Mouse (Mus musculus): ENCODE data around the gene Tbc1d10b. TPM values are rescaled to one million over a fixed set of nuclear protein-coding genes. Genes with fewer than 3 reads are reported as not detected.

Gene Tbc1d10b
- polyA plus RNA-seq, 1 experiment from 2014 or later, result 47.2 TPM

DNA sequence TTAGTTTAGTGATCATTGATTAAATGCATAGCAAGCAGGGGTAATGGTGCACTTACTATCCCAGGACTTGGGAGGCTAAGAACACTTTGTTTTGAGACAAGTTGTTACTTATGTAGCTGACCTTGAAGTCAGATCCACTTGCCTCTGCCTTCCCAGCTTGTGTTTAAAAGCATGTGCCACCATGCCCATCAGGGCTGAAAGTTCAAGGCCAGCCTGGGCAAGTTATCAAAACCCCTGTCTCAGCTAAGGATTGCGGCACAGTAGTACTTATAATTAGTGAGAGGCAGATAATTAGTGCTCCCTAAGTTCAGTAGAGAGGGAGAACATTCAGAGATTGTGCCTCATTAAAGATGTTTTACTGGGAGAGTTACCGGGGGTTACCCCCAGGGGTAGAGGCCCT is 26.5 kb upstream of the Tbc1d10b start:
- no peak overlapping the region for H3K9ac ChIP-seq
- 91% methylated on average over 2 of the region's 2 CpGs for WGBS
- ATAC-seq (ENCODE audit: low FRiP score), result no peak
- H3K4me2 ChIP-seq (replicated peaks), result peak overlapping the region; percentile 57
- no peaks in the 10 kb centered on the region for H3K9me3 ChIP-seq (replicated peaks)
- peaks cover 30% of the 10 kb centered on the region for H3K4me1 ChIP-seq
- H3K27me3 ChIP-seq, result no peaks in the 10 kb centered on the region
- H3K4me3 ChIP-seq, result peak overlapping the region; percentile 86; the same call in 1 of the 2 replicates
- peaks cover 59% of the 10 kb centered on the region for H3K36me3 ChIP-seq
- H3K27ac ChIP-seq, result no peak overlapping the region

DNA sequence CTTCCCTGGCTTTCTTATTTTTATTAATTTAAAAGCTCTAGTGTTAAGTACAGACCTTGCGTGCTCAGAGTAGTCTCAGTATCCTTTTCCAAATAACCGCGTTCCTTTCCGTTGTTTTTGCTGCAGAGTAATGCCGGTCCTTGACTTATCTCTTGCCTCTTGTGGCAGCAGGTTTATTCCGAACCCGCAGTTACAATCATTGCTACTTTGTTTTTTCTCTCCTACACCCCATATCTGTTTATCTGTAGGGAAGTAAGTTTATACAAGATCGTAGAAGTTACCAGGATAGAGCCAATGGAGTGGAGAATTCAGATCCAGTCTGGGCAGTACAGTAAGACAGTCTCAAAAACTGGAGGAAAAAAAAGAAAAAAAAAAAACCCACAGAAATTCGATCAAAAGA is 25.5 kb upstream of the Tbc1d10b start:
- H3K4me3 ChIP-seq, result peak overlapping the region; percentile 86
- H3K9me3 ChIP-seq (replicated peaks), result no peaks in the 10 kb centered on the region
- H3K27ac ChIP-seq, result peak overlapping the region; percentile 98
- H3K27me3 ChIP-seq, result no peaks in the 10 kb centered on the region
- ATAC-seq (ENCODE audit: low FRiP score), result no peak
- peaks cover 31% of the 10 kb centered on the region for H3K4me1 ChIP-seq
- peaks cover 64% of the 10 kb centered on the region for H3K36me3 ChIP-seq
- WGBS, result 6% methylated on average over 9 of the region's 9 CpGs
- H3K9ac ChIP-seq, result peak overlapping the region; percentile 94
- peak overlapping the region; percentile 57 for H3K4me2 ChIP-seq (replicated peaks)

DNA sequence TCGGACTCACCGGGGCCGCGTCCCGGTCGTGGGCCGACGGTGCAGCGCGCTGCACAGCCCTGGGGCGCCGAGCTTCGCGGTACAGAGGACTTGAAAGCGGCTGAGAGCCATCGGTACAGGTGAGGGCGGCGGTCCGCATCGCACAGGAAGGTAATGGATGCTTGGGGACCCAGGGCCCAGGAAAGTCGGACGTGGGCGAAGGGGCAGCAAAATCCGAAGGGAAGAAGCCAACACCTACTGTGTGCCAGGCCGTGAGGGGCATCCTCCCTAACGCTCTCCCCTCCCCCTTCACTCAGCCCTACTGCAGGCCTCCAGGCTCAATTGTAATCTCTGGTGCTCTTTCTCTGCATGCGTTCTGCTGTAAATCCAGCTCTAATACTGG is 25.1 kb upstream of the Tbc1d10b start:
- peaks cover 60% of the 10 kb centered on the region for H3K36me3 ChIP-seq
- H3K9me3 ChIP-seq (replicated peaks), result no peaks in the 10 kb centered on the region
- ATAC-seq (ENCODE audit: low FRiP score), result peak; percentile 63
- peak overlapping the region; percentile 86 for H3K4me3 ChIP-seq
- peaks cover 31% of the 10 kb centered on the region for H3K4me1 ChIP-seq
- H3K9ac ChIP-seq, result peak overlapping the region; percentile 94
- H3K27ac ChIP-seq, result peak overlapping the region; percentile 98
- H3K27me3 ChIP-seq, result no peaks in the 10 kb centered on the region
- H3K4me2 ChIP-seq (replicated peaks), result peak overlapping the region; percentile 57
- WGBS, result under 1% methylated on average over 27 of the region's 27 CpGs

DNA sequence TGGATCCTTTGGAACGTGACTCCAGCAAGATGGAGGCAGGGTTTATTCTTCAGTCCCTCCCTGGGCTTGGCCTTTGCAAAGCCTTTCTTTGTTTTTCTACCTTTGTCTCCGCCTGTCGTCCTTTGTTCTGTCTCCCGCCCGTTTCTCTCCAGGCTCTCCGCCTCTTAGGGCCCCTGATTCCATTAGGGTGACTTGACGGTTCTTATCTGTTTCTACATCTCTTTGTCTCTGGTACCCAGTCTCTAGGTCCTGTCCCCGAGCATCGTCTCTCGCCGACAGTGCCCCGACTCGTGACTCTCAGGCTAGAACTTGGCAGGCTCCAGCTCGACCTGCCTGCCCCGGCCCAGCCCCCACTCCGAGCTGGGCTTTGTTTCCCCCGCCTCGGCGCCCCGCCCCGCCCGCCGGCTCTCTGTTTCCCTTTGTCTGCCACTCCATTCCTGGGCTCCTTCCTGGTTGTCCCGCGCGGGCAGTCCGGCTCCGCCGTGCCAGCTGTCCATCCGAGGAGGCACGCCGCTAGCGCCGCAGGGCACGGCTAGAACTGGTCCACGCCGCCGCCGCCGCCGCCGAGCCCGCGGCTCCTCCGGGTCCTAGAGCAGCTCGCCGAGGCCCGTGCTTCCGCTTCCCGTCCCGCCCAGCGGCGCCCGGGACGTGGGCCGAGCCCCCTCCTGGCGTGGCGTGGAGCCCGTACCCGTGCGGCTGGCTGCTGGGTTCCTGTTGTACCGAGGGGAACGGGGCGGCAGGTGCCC is 24.5 kb upstream of the Tbc1d10b start, which contains the start of the genes Zfp553 and Sept1:
Zfp553 (plus strand) TSS at position 440 of the 746 bp plus-strand sequence.
Sept1 (minus strand) TSS at position 509 of the 746 bp plus-strand sequence.
- Histone ChIP-seq H3K4me2 (replicated peaks) (peak within 1 kb of the TSS; percentile 57), H3K9me3 (replicated peaks) (no peaks in the 10 kb centered on the region), H3K27me3 (no peaks in the 10 kb centered on the region), H3K9ac (peak within 1 kb of the TSS; percentile 94), H3K4me3 (peak within 1 kb of the TSS; percentile 86), H3K36me3 (peaks cover 55% of the 10 kb centered on the region), H3K27ac (peak within 1 kb of the TSS; percentile 98), H3K4me1 (peaks cover 31% of the 10 kb centered on the region)
- under 1% methylated on average over 64 of the region's 64 CpGs for WGBS
- peak; percentile 91 for ATAC-seq (ENCODE audit: low FRiP score)

DNA sequence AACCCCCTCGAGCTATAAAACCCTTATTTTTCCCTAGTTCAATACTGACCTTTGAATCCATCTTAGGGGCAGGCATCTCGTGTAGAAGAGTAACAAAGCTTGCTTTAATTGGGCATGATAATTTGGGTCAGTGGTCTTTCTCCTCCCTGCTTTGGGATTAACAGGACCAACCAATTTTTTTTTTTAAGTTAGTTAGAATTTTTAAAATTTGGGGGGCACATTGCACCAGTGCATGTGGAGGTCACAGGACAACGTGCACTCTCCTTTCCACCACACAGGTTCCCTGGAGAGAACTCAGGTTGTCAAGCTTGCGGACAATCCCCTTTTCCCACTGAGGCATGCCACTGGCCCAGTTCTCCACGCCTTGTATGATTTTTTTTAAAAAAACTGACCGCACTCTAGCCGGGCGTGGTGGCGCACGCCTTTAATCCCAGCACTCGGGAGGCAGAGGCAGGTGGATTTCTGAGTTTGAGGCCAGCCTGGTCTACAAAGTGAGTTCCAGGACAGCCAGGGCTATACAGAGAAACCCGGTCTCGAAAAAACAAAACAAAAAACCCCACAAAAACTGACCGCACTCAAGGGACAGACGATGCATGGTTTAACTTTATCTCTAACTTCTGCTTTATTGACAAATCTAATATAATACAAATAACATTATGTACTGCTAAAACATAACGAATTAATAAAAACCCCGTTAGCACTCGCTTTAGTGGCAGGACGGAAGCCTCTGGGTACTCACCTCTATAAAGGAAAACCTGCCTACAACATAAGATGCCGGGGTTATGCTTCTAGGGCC is 23.8 kb upstream of the Tbc1d10b start:
- Histone ChIP-seq H3K4me2 (replicated peaks) (peak overlapping the region; percentile 57), H3K9ac (peak overlapping the region; percentile 94), H3K4me1 (peaks cover 31% of the 10 kb centered on the region), H3K27ac (peak overlapping the region; percentile 98), H3K9me3 (replicated peaks) (no peaks in the 10 kb centered on the region), H3K27me3 (no peaks in the 10 kb centered on the region), H3K36me3 (peaks cover 47% of the 10 kb centered on the region), H3K4me3 (peak overlapping the region; percentile 86)
- ATAC-seq (ENCODE audit: low FRiP score), result no peak
- 6% methylated on average over 20 of the region's 20 CpGs for WGBS

DNA sequence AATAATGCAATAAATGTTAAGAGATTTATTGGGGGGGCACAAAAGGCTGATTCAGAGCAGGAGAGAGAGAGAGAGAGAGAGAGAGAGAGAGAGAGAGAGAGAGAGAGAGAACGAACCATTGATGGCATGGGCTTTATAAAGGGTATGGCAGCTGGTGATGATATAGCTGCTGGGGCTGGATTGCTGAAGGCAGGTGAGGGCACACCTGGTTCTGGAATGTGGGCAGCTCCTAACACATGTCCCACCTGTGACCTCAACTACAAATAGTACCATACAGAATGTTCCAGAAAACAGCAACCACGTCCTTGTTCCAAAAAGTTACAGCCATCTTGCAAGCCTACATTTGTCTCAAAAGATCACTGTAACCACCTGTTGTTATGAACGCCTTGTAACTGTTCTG is 23.1 kb upstream of the Tbc1d10b start:
- peak overlapping the region; percentile 94 for H3K9ac ChIP-seq
- H3K27ac ChIP-seq, result no peak overlapping the region; the same call in 1 of the 2 replicates
- WGBS, result 77% methylated on average over 3 of the region's 3 CpGs
- H3K27me3 ChIP-seq, result no peaks in the 10 kb centered on the region
- peak overlapping the region; percentile 86 for H3K4me3 ChIP-seq
- peak overlapping the region; percentile 57 for H3K4me2 ChIP-seq (replicated peaks)
- no peak for ATAC-seq (ENCODE audit: low FRiP score)
- no peaks in the 10 kb centered on the region for H3K9me3 ChIP-seq (replicated peaks)
- peaks cover 40% of the 10 kb centered on the region for H3K36me3 ChIP-seq
- peaks cover 31% of the 10 kb centered on the region for H3K4me1 ChIP-seq

DNA sequence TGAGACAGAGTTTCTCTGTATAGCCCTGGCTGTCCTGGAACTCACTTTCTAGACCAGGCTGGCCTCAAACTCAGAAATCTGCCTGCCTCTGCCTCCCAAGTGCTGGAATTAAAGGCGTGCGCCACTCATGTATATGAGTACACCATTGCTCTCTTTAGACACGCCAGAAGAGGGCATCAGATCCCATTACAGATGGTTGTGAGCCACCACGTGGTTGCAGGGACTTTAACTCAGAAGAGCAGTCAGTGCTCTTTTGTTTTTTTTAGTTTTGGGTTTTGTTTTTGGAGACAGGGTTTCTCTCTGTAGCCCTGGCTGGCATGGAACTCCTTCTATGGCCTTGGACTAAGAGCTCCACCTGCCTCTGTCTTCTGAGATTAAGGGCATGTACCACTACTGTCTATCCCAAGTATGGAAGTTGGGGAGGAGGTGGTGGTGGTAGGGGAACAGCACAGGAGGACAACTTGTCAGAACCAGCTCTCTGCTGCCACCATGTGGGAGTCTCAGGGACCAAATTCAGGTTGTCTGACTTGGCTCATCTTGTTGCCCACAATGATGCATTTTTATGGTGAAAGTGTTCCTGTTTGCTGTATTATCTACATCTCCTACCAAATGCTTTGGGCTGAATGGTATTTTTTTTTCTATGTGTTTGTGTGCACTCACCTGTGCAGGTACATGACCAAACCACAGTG is 20.5 kb upstream of the Tbc1d10b start:
- Histone ChIP-seq H3K4me2 (replicated peaks) (no peak overlapping the region), H3K27ac (no peak overlapping the region), H3K36me3 (peaks cover 25% of the 10 kb centered on the region), H3K4me3 (no peak overlapping the region), H3K27me3 (no peaks in the 10 kb centered on the region), H3K9ac (no peak overlapping the region), H3K9me3 (replicated peaks) (no peaks in the 10 kb centered on the region), H3K4me1 (peaks cover 20% of the 10 kb centered on the region)
- WGBS, result 69% methylated on average over 4 of the region's 4 CpGs
- no peak for ATAC-seq (ENCODE audit: low FRiP score)

DNA sequence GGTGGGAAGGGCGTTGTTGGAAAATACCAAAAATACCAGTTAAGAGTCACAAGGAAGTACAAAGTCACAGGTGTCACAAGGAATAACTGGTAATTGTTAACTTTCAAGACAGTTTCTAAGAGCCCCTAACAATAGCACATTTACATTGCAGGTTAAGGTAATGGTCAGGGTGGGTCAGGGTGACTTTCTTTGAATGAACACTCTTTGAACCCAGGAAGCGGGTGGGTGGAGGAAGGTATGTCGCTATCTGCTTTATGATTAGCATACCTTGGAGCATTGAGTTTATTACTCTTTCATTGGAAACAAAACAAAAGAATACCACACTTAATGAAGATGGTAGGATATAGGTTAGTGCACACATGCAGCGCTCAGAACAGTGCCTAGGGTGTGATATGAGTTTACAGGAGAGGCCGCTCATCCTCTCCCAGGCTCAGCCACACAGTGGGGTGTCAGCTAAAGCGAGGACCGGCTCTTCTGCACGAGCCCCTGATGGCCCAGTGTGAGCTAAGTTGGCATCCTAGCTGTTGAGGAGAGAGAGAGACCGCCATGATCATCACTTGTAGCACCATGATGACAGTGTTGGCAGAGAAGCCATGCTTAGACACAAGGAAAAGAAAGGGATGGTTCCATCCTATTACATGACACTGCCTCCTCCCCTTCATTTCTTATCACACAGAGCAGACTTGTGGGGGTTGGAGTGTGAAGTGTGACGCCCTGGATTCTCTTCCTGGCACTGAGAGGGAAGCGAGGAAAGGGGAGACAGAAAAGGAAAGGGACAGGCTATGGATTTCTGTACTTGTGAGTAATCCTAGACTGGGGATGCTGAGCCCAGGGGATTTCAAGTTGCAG is 17.1 kb upstream of the Tbc1d10b start:
- WGBS, result 88% methylated on average over 11 of the region's 11 CpGs

DNA sequence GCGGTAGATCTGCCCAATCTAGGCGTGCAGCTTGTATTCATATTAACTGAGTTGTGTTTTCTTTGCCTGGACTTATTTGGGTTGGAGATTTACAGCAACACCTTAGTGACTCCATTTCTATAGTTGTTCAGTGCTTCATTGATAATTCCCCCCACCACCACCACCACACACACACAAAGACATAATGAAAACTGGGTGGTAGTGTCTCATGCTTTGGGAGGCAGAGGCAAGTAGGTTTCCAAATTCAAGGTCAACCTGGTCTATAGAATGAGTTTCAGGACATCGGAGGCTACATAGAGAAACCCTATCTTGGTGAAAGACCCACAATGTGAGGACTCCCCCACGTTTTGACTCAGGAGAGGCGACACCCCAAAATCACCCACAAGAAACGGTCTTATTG is 16.3 kb upstream of the Tbc1d10b start:
- Histone ChIP-seq H3K9ac (no peak overlapping the region), H3K27me3 (no peaks in the 10 kb centered on the region), H3K4me2 (replicated peaks) (no peak overlapping the region), H3K4me3 (no peak overlapping the region), H3K9me3 (replicated peaks) (no peaks in the 10 kb centered on the region), H3K36me3 (peaks cover 9% of the 10 kb centered on the region), H3K4me1 (no peaks in the 10 kb centered on the region), H3K27ac (no peak overlapping the region)
- no peak for ATAC-seq (ENCODE audit: low FRiP score)
- 94% methylated on average over 6 of the region's 6 CpGs for WGBS

More for the DNA sequence above, 17.1 kb upstream of the Tbc1d10b start:
- no peak overlapping the region for H3K27ac ChIP-seq
- H3K36me3 ChIP-seq, result peaks cover 16% of the 10 kb centered on the region
- H3K4me3 ChIP-seq, result no peak overlapping the region
- H3K4me1 ChIP-seq, result peaks cover 7% of the 10 kb centered on the region
- no peak overlapping the region for H3K4me2 ChIP-seq (replicated peaks)
- H3K9ac ChIP-seq, result no peak overlapping the region
- no peaks in the 10 kb centered on the region for H3K27me3 ChIP-seq
- ATAC-seq (ENCODE audit: low FRiP score), result no peak
- no peaks in the 10 kb centered on the region for H3K9me3 ChIP-seq (replicated peaks)

DNA sequence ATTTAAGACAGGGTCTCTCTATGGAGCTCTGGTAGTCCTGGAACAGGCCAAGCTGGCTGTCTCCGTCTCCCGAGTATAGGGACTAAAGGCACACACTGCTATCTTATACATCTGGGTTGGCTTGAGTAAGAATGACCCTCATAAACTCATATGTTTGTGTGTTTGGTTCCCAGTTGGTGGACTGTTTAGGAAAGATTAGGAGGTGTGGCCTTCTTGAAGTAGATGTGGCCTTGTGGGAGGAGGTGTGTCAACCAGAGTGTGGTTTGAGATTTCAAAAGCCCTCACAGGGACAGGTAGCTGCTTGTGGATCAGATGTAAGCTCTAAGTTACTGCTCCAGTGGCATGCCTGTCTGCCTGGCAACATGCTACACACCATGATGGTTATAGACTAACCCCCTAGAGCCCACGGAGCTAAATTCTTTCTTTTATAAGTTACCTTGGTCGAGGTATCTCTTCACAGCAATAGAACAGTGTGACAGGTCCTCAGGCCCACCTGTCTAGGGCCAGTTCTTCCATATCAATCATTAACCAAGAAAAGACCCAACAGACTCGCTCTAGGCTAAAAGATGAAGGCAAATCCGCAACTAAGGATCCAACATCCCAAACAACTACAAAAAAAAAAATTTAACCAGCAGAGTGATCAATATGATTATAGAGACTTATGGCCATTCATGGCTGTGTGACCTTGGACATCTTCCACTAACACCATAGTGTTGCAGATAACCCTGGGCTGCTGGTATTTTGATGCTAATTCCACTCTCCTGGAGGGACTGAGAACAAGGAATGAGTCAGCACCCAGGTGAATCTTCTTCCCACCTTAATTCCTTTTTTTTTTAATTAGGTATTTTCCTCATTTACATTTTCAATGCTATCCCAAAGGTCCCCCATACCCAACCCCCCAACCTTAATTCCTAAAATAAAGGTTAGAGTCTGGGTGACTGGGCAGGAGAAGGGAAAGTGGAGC is 15.5 kb upstream of the Tbc1d10b start:
- Histone ChIP-seq H3K27me3 (no peaks in the 10 kb centered on the region), H3K36me3 (peaks cover under 1% of the 10 kb centered on the region), H3K4me3 (no peak overlapping the region), H3K4me1 (no peaks in the 10 kb centered on the region), H3K9ac (no peak overlapping the region), H3K9me3 (replicated peaks) (no peaks in the 10 kb centered on the region), H3K27ac (no peak overlapping the region), H3K4me2 (replicated peaks) (no peak overlapping the region)
- no peak for ATAC-seq (ENCODE audit: low FRiP score)
- 82% methylated on average over 6 of the region's 6 CpGs for WGBS
